Mouse (Mus musculus) liver, postnatal 0 days (tissue): ENCODE results near the gene Sipa1l2. TPM values are rescaled to one million over a fixed set of nuclear protein-coding genes. Genes with fewer than 3 reads are reported as not detected.
A peak's percentile ranks its signal among the peaks of the same experiment; 100 is the strongest.

Experiments used
- ATAC-seq: fragments of 200-750 bp; cut with Nextera tagmentation; 2 replicates; pipeline ENCODE4 v1.8.0; 2017; ENCODE audit warnings: mild to moderate bottlenecking, moderate library complexity
- DNase-seq: peaks from one replicate; pipeline ENCODE4 v3.0.0-alpha.2; 2016
- H3K27ac ChIP-seq: fragments of 300-500 bp; sonication (generic); 2 replicates; pipeline ENCODE4 v1.5.1; 2014; ENCODE audit warnings: antibody characterized with exemption, moderate library complexity, mild to moderate bottlenecking, low read depth
- H3K27me3 ChIP-seq: fragments of 300-500 bp; sonication (generic); 2 replicates; pipeline ENCODE4 v1.6.1; 2014; ENCODE audit warnings: low read length, control low read depth, mixed read lengths; ENCODE audit not compliant: insufficient read depth
- H3K36me3 ChIP-seq: fragments of 300-500 bp; sonication (generic); replicated peaks from 2 replicates; pipeline ENCODE4 v1.6.1; 2014; ENCODE audit warnings: mild to moderate bottlenecking, control low read depth, low read length, moderate library complexity, mixed read lengths; ENCODE audit not compliant: insufficient read depth
- H3K4me1 ChIP-seq: fragments of 300-500 bp; sonication (generic); 2 replicates; pipeline ENCODE4 v1.6.1; 2014; ENCODE audit warnings: antibody characterized with exemption, mild to moderate bottlenecking, control low read depth; ENCODE audit not compliant: insufficient read depth
- H3K4me2 ChIP-seq: fragments of 300-500 bp; sonication (generic); 2 replicates; pipeline ENCODE4 v1.6.1; 2014; ENCODE audit warnings: low read depth, mild to moderate bottlenecking, low read length, moderate library complexity, mixed read lengths
- H3K4me3 ChIP-seq: fragments of 300-500 bp; sonication (generic); 2 replicates; pipeline ENCODE4 v1.5.1; 2014; ENCODE audit warnings: low read depth, low read length
- H3K9ac ChIP-seq: fragments of 300-500 bp; sonication (generic); replicated peaks from 2 replicates; pipeline ENCODE4 v1.6.1; 2014; ENCODE audit warnings: mild to moderate bottlenecking, moderate library complexity
- H3K9me3 ChIP-seq: fragments of 300-500 bp; sonication (generic); 2 replicates; pipeline ENCODE4 v1.6.1; 2016; ENCODE audit warnings: mild to moderate bottlenecking, control low read depth, low read length, mixed read lengths
- CTCF ChIP-seq: sonication (generic); IDR thresholded peaks from 2 replicates; pipeline ENCODE4 v1.5.1; 2016; ENCODE audit warnings: antibody characterized with exemption, low read depth
- EP300 ChIP-seq: IDR thresholded peaks from 2 replicates; pipeline ENCODE4 v1.6.1; 2016; ENCODE audit warnings: antibody characterized with exemption, low read depth, mild to moderate bottlenecking
- WGBS: fragments of 180-500 bp; shearing (Covaris S2); extraction: QIAGEN DNeasy Blood & Tissue Kit; methylation state at CpG from one replicate; pipeline ENCODE4 v1.1.7; 2014; ENCODE audit not compliant: insufficient replicate concordance; 5-methylcytosine and 5-hydroxymethylcytosine counted together
- polyA plus RNA-seq: library from polyadenylated mRNA; unstranded; fragments of >200 nt; fragmentation: Nextera tagmentation; extraction: Ambion mirVana; gene quantifications from 2 replicates; pipeline ENCODE4 v1.2.1, GENCODE M21; 2015

Gene Sipa1l2
- polyA plus RNA-seq, 1 experiment from 2014 or later: 0.47 TPM

DNA sequence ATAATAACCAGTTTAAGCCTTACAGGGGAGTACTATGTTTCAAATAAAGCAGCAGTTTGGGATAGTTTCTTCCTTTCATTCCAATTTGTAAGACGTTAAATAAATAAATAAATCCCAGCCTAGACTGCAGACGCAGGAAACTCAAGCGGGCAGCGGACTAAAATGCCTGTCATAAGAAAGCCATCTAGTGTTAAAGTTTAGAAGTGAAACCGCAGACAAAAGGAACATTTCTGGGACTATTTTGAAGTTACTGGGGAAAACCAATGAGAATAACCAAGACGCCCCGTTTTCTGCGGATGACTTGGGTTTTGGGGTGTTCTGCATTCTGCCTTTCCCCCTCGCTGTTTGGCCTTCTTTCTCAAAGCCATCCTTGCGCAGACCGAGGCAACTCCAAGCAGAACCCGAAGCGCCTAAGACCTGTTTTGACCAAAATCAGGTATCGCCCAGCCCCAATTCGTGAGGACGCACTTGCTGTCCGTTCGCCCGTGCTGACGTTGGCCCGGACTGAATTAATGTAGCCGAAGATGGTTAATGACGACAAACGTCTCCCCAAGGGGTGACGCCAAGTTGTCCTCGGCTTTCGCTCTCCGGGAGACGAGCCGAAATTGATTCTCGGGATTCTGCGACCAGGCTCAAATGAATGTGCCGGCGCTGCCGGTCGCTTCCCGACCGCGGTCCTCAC is 616 bp downstream of the Sipa1l2 start:
- 0 out of 2 replicates have a peak, but pooled peaks cover 2% of the 10 kb centered on the region for H3K27me3 ChIP-seq
- peaks cover 20% of the 10 kb centered on the region for H3K4me1 ChIP-seq
- H3K9me3 ChIP-seq: no peaks in the 10 kb centered on the region
- H3K9ac ChIP-seq: peak overlapping the region; percentile 66
- WGBS: under 1% methylated on average over 39 of the region's 39 CpGs
- ATAC-seq (no peak), DNase-seq (peak; percentile 43)
- no peaks in the 10 kb centered on the region for H3K36me3 ChIP-seq
- no peak for TF ChIP-seq EP300
- TF ChIP-seq CTCF: peak; percentile 56
- H3K4me3 ChIP-seq: peak overlapping the region; percentile 64
- peak overlapping the region; percentile 93 for H3K4me2 ChIP-seq
- peak overlapping the region; percentile 76 for H3K27ac ChIP-seq

DNA sequence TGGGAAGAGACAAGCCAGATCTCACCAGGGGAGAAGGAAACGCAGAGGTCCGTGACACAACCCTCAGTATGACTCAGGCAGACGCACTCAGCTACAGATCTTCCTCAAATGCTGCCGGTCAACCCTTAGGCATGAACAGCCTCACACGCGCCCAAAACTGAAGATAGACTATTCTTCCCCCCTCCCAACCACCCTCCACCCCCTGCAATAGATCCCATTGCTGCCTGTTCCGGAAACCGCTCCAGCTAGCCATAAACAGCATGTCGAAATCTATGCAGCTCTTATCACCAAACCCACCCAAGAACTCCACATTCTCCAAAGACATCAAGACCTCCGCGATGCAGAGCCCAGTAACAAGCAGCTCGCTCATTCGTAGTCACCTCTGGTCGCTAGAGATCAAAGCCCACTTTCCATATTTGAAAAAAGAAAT is 1.2 kb downstream of the Sipa1l2 start:
- Histone ChIP-seq H3K27ac (peak overlapping the region; percentile 76), H3K9ac (peak overlapping the region; percentile 66; the same call in 1 of the 2 replicates), H3K4me2 (peak overlapping the region; percentile 93), H3K36me3 (no peaks in the 10 kb centered on the region), H3K4me3 (peak overlapping the region; percentile 64), H3K4me1 (peaks cover 20% of the 10 kb centered on the region), H3K27me3 (0 out of 2 replicates have a peak, but pooled peaks cover 2% of the 10 kb centered on the region), H3K9me3 (no peaks in the 10 kb centered on the region)
- ATAC-seq: peak; percentile 4; the same call in 1 of the 2 replicates
- peak; percentile 44 for DNase-seq
- no peak for TF ChIP-seq CTCF
- TF ChIP-seq EP300: no peak
- WGBS: 3% methylated on average over 14 of the region's 14 CpGs

DNA sequence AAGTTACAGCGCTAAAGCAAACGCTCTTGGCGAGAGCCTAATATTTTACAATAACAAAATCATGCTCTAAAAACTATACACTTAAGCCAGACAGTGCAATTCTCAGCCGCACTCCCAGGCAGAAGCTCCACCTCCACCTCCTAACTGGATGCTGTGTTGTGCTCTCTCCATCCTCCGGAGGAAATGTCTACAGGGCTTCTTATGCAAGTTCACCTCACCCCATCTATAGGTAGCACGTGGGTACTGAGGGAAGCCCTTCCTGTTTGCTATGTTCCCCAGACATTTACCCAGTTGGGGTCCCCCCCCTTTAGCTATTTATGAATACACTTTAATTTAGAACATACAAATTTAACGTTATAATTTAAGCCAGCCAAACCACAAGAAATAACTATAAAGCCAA is 2.0 kb downstream of the Sipa1l2 start:
- no peak for DNase-seq
- Histone ChIP-seq H3K27me3 (0 out of 2 replicates have a peak, but pooled peaks cover 2% of the 10 kb centered on the region), H3K9ac (no peak overlapping the region), H3K4me1 (peaks cover 20% of the 10 kb centered on the region), H3K36me3 (no peaks in the 10 kb centered on the region), H3K4me3 (no peak overlapping the region), H3K4me2 (peak overlapping the region; percentile 93), H3K9me3 (no peaks in the 10 kb centered on the region), H3K27ac (no peak overlapping the region)
- TF ChIP-seq EP300: peak; percentile 7; the same call in 1 of the 2 replicates
- peak; percentile 34 for TF ChIP-seq CTCF
- no peak for ATAC-seq
- 53% methylated on average over 7 of the region's 7 CpGs for WGBS

DNA sequence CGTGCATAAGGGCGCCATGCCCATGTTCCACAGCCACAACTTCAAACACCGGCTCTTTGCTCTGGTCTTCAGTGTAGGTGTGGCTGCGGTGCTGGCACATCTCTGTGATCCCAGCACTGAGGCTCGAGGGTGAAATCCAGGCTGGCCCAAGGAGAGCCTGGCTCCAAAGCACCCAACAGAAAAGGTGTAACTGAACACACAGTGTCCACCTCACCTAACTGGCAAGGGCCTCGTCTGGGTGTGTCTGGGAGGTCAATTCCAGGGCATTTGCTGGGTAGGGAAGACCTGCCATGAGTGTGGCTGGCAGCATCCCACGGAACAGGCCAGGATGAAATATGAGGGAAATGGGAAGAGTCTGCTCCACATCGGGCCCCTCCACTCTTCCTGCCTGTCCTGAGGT is 6.7 kb downstream of the Sipa1l2 start:
- Histone ChIP-seq H3K9me3 (no peaks in the 10 kb centered on the region), H3K36me3 (no peaks in the 10 kb centered on the region), H3K4me3 (no peak overlapping the region), H3K27me3 (no peaks in the 10 kb centered on the region), H3K4me1 (peaks cover 34% of the 10 kb centered on the region), H3K9ac (no peak overlapping the region), H3K4me2 (no peak overlapping the region), H3K27ac (no peak overlapping the region)
- TF ChIP-seq EP300: no peak
- no peak for TF ChIP-seq CTCF
- DNase-seq (no peak), ATAC-seq (no peak)
- 80% methylated on average over 8 of the region's 8 CpGs for WGBS

DNA sequence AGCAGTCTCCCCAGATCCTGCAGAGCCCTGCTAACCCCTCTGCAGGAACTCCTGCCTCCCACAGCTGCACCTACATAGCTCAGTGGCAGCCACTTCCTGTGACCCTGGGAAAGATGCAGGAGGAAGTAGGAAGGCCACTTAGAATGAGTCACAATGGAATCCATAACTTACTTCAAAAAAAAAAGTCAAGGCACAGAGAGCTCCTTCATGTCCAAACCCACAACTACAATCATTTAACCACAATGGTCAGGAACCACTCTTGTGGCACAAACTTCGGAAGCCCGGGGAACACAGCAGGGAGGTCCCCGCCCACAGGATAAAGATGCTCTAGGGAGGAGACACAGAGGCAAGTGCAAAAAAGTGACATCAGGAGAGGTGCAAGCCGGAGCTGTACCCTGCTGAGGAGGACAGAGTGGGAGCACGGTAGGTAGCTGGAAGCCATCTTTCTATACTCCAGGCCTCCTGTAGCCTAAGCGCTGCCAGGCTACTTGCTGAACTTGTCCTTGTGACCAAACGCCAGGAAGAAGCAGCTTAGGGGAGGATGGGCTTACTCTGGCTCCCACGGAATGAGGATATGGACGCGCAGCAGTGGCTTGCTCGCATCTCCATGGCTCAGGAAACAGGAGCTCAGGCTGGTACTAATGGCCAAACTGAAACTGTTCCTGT is 8.7 kb downstream of the Sipa1l2 start:
- 32% methylated on average over 11 of the region's 11 CpGs for WGBS
- H3K4me1 ChIP-seq: peaks cover 38% of the 10 kb centered on the region
- no peak for ATAC-seq

DNA sequence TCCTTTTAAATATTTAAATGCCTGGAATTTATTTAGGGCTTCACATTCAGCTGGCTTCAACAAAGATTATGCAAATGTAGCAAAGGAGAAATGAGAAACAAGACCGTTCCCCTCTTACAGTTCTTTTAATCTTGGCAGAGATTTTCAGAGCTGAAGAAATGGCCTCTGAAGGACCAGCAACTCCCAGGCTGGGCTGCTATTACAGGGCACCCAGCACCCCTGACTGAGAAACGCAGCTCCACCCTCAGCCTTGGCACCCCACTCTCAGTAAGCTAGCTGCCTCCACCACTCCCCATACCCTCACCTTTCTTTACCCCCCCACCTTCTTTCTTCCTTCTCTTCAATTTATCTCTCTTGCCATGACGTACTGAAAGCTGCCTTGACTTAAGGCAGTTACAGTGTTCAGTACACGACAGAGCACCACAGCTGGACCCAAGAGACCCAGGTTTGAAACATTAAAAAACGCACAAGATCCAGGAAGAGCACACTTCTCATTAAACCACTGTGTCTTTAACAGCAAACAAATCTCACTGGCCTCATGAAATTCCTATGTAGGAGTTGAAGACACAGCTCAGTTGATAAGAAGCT is 10.4 kb downstream of the Sipa1l2 start:
- ATAC-seq (no peak), DNase-seq (no peak)
- H3K4me1 ChIP-seq: peaks cover 38% of the 10 kb centered on the region
- peak overlapping the region; percentile 62 for H3K4me2 ChIP-seq
- H3K4me3 ChIP-seq: no peak overlapping the region
- no peaks in the 10 kb centered on the region for H3K36me3 ChIP-seq
- TF ChIP-seq EP300 (no peak), CTCF (no peak)
- 0 out of 2 replicates have a peak overlapping the region, but pooled peaks have one; percentile 1 for H3K9ac ChIP-seq
- WGBS: 57% methylated on average over 5 of the region's 5 CpGs
- no peaks in the 10 kb centered on the region for H3K9me3 ChIP-seq
- H3K27ac ChIP-seq: peak overlapping the region; percentile 69
- no peaks in the 10 kb centered on the region for H3K27me3 ChIP-seq

More for the DNA sequence above, 8.7 kb downstream of the Sipa1l2 start:
- no peak for DNase-seq
- Histone ChIP-seq H3K27ac (no peak overlapping the region), H3K4me3 (no peak overlapping the region), H3K27me3 (no peaks in the 10 kb centered on the region), H3K9me3 (no peaks in the 10 kb centered on the region), H3K9ac (no peak overlapping the region), H3K36me3 (no peaks in the 10 kb centered on the region), H3K4me2 (no peak overlapping the region)
- no peak for TF ChIP-seq EP300
- TF ChIP-seq CTCF: no peak
